ENCODE assay signal across 9 mouse cellular contexts in genomic region chr6:39528671-39529535, GRCm38 (mm10). TPM values are rescaled to one million over a fixed set of nuclear protein-coding genes. Genes with fewer than 3 reads are reported as not detected.
DNase-seq lines count a peak whose midpoint lies in the region; ATAC-seq and TF ChIP-seq lines count a peak whose summit lies in the region.
"Had no signal": no experiment of that assay in that cellular context is flagged by ENCODE, and none has a peak within 500 bp of the region (broad histone marks: within the 10 kb centered on the region; RNA-seq: fewer than 3 reads in every experiment).

No protein-coding gene starts in this region.

- no peak overlapping the region for H3K4me3 ChIP-seq in hindbrain, embryonic 11.5 days (ENCODE audit: low read depth, low read length)
- H3K4me3 ChIP-seq in midbrain, embryonic 11.5 days (ENCODE audit: low read depth, low read length) = no peak overlapping the region
- H3K4me3 ChIP-seq in testis, adult 2 months (ENCODE audit: control insufficient read depth, low read depth, low read length) = no peak overlapping the region
- H3K4me3 ChIP-seq: liver, embryonic 15.5 days had no signal

- no peak for TF ChIP-seq CTCF in testis, adult 2 months (IDR thresholded peaks at IDR 0.05; ENCODE audit: control insufficient read depth, insufficient read depth, insufficient replicate concordance, low read depth, low read length)

- H3K4me2 ChIP-seq in hindbrain, embryonic 11.5 days (replicated peaks; ENCODE audit: low read depth, low read length) = no peak overlapping the region
- H3K4me2 ChIP-seq in midbrain, embryonic 11.5 days = no peak overlapping the region
- H3K4me2 ChIP-seq: liver, embryonic 15.5 days had no signal

- 0 out of 2 replicates have a peak overlapping the region, but pooled peaks have one; percentile 27 for H3K9ac ChIP-seq in hindbrain, embryonic 11.5 days (ENCODE audit: low read depth, low read length)
- no peak overlapping the region; the same call in 1 of the 2 replicates for H3K9ac ChIP-seq in midbrain, embryonic 11.5 days (ENCODE audit: low read length)
- H3K9ac ChIP-seq: liver, embryonic 15.5 days had no signal

- TF ChIP-seq POLR2A in testis, adult 2 months (IDR thresholded peaks at IDR 0.05; ENCODE audit: control insufficient read depth, low read depth, low read length) = no peak

- H3K27me3 ChIP-seq in hindbrain, embryonic 11.5 days (ENCODE audit: control insufficient read depth, insufficient read depth, low read length) = no peaks in the 10 kb centered on the region
- no peaks in the 10 kb centered on the region for H3K27me3 ChIP-seq in midbrain, embryonic 11.5 days (ENCODE audit: control insufficient read depth, insufficient read depth, low read length)
- H3K27me3 ChIP-seq in testis, adult 2 months (ENCODE audit: control insufficient read depth, insufficient read depth, low read length) = no peaks in the 10 kb centered on the region
- H3K27me3 ChIP-seq: liver, embryonic 15.5 days had no signal

- DNase-seq in adipocyte (ENCODE audit: low spot score) = peak; percentile 74
- peak; percentile 76 to 80 for DNase-seq in cerebellum, postnatal 14 days
- DNase-seq in frontal cortex, postnatal 36 days (ENCODE audit: low spot score in 2 of 2) = peak; percentile 70 to 71
- DNase-seq in hindbrain, embryonic 11.5 days (ENCODE audit: low spot score) = peak; percentile 39
- DNase-seq in layer of hippocampus, postnatal 14 days (ENCODE audit: low spot score in 2 of 2) = peak; percentile 78 to 91
- no peak for DNase-seq in midbrain, embryonic 11.5 days (ENCODE audit: low spot score, missing footprints)
- no peak for DNase-seq in thymus, postnatal 0 days (ENCODE audit: low spot score)

- no peaks in the 10 kb centered on the region for H3K9me3 ChIP-seq in hindbrain, embryonic 11.5 days (ENCODE audit: control insufficient read depth, low read length)
- H3K9me3 ChIP-seq in midbrain, embryonic 11.5 days (ENCODE audit: control insufficient read depth, low read length) = no peaks in the 10 kb centered on the region
- H3K9me3 ChIP-seq: liver, embryonic 15.5 days had no signal

- peak overlapping the region; percentile 70 for H3K27ac ChIP-seq in hindbrain, embryonic 11.5 days (ENCODE audit: low read depth, low read length)
- peak overlapping the region; percentile 36 for H3K27ac ChIP-seq in midbrain, embryonic 11.5 days (ENCODE audit: low read depth, low read length)
- peak overlapping the region; percentile 71 for H3K27ac ChIP-seq in testis, adult 2 months (ENCODE audit: control insufficient read depth, insufficient read depth, low read depth, low read length)
- H3K27ac ChIP-seq: liver, embryonic 15.5 days had no signal

- peaks cover 7% of the 10 kb centered on the region for H3K4me1 ChIP-seq in hindbrain, embryonic 11.5 days (replicated peaks; ENCODE audit: control insufficient read depth, insufficient read depth, low read length)
- peaks cover 13% of the 10 kb centered on the region for H3K4me1 ChIP-seq in midbrain, embryonic 11.5 days (ENCODE audit: control insufficient read depth, insufficient read depth, low read length)
- peaks cover 2% of the 10 kb centered on the region; the same call in 1 of the 2 replicates for H3K4me1 ChIP-seq in testis, adult 2 months (ENCODE audit: control insufficient read depth, insufficient read depth, low read length)

- no peaks in the 10 kb centered on the region for H3K36me3 ChIP-seq in hindbrain, embryonic 11.5 days (ENCODE audit: control insufficient read depth, insufficient read depth, low read length)
- H3K36me3 ChIP-seq in midbrain, embryonic 11.5 days (ENCODE audit: control insufficient read depth, insufficient read depth, low read length) = no peaks in the 10 kb centered on the region; the same call in 1 of the 2 replicates
- no peaks in the 10 kb centered on the region for H3K36me3 ChIP-seq in testis, adult 2 months (ENCODE audit: control insufficient read depth, insufficient read depth, low read length)
- H3K36me3 ChIP-seq: liver, embryonic 15.5 days had no signal

- WGBS in hindbrain, embryonic 11.5 days = 39% methylated on average over 12 of the region's 12 CpGs
- WGBS in midbrain, embryonic 11.5 days = 46% methylated on average over 12 of the region's 12 CpGs

- peak; percentile 64 for ATAC-seq in hindbrain, embryonic 11.5 days (ENCODE audit: low FRiP score)
- peak; percentile 67 for ATAC-seq in midbrain, embryonic 11.5 days (ENCODE audit: low FRiP score)

RNA-seq across cellular contexts. Expression of gene Dennd2a, which starts 28.8 kb away (rescaled TPM):
- polyA plus RNA-seq in hindbrain, embryonic 11.5 days (2014; fragmentation: Nextera tagmentation; extraction: Ambion mirVana) = 38.1 and 38.8 TPM in 2 replicates
- total RNA-seq in layer of hippocampus, postnatal 14 days (2021) = 10 to 100 TPM; 30.0 to 35.7 TPM
- polyA plus RNA-seq in midbrain, embryonic 11.5 days (2014; fragmentation: Nextera tagmentation; extraction: Ambion mirVana) = 44.9 and 49.3 TPM in 2 replicates
- polyA plus RNA-seq in testis, adult 2 months (2012; rRNA removed) = 9.5 and 10.0 TPM in 2 replicates
- polyA plus RNA-seq in thymus, postnatal 0 days (2015; fragmentation: Nextera tagmentation; extraction: Ambion mirVana) = 2.1 and 2.6 TPM in 2 replicates

RNA-seq across cellular contexts. Expression of gene Adck2, which starts 44.8 kb away (rescaled TPM):
- polyA plus RNA-seq in hindbrain, embryonic 11.5 days (2014; fragmentation: Nextera tagmentation; extraction: Ambion mirVana) = 23.9 and 29.3 TPM in 2 replicates
- total RNA-seq in layer of hippocampus, postnatal 14 days (2021) = 10 to 100 TPM; 28.0 to 32.3 TPM
- 25.5 and 28.4 TPM in 2 replicates for polyA plus RNA-seq in midbrain, embryonic 11.5 days (2014; fragmentation: Nextera tagmentation; extraction: Ambion mirVana)
- 4.2 and 5.5 TPM in 2 replicates for polyA plus RNA-seq in testis, adult 2 months (2012; rRNA removed)
- polyA plus RNA-seq in thymus, postnatal 0 days (2015; fragmentation: Nextera tagmentation; extraction: Ambion mirVana) = 27.9 and 29.0 TPM in 2 replicates

RNA-seq across cellular contexts. Expression of gene Gm42420, which starts 56.6 kb away (rescaled TPM):
- 0.90 and 1.3 TPM in 2 replicates for polyA plus RNA-seq in hindbrain, embryonic 11.5 days (2014; fragmentation: Nextera tagmentation; extraction: Ambion mirVana)
- under 1 TPM in 1 of 2 experiments, not detected in 1; 0.88 TPM for total RNA-seq in layer of hippocampus, postnatal 14 days (2021)
- polyA plus RNA-seq in midbrain, embryonic 11.5 days (2014; fragmentation: Nextera tagmentation; extraction: Ambion mirVana) = 0.51 and 1.1 TPM in 2 replicates
- 0.90 and 1.0 TPM in 2 replicates for polyA plus RNA-seq in testis, adult 2 months (2012; rRNA removed)
- 2.3 and 2.7 TPM in 2 replicates for polyA plus RNA-seq in thymus, postnatal 0 days (2015; fragmentation: Nextera tagmentation; extraction: Ambion mirVana)

Comparison
In these comparisons a context has a peak if more than half of its experiments do, and no peak if none do; other contexts are left out.
1. DNase-seq: peak in adipocyte (single experiment), cerebellum, postnatal 14 days (2 of 2), frontal cortex, postnatal 36 days (2 of 2), hindbrain, embryonic 11.5 days (single experiment) and layer of hippocampus, postnatal 14 days (2 of 2); none in midbrain, embryonic 11.5 days (single experiment) and thymus, postnatal 0 days (single experiment).
2. Peak in every context shown above with its lines, with median percentiles within 50 percentile points of each other: H3K27ac ChIP-seq.